Mouse (Mus musculus): ENCODE results near the gene Adam8. TPM values are rescaled to one million over a fixed set of nuclear protein-coding genes. Genes with fewer than 3 reads are reported as not detected.
A peak's percentile ranks its signal among the peaks of the same experiment; 100 is the strongest.

The Adam8 gene
- polyA plus RNA-seq, 1 experiment from 2014 or later, result 1.4 TPM

GRCm38 (mm10) chr7:140007781-140008180 is 15.4 kb upstream of the Adam8 start:
- no peak overlapping the region for H3K9ac ChIP-seq (ENCODE audit: low read depth, low read length)
- peaks cover 31% of the 10 kb centered on the region for H3K36me3 ChIP-seq (ENCODE audit: control insufficient read depth, insufficient read depth, low read length)
- no peaks in the 10 kb centered on the region for H3K4me1 ChIP-seq (replicated peaks; ENCODE audit: control insufficient read depth, insufficient read depth, low read length)
- ATAC-seq (replicated peaks; ENCODE audit: low FRiP score), result no peak
- DNase-seq (ENCODE audit: low spot score), result no peak
- H3K9me3 ChIP-seq (ENCODE audit: control insufficient read depth, low read length), result no peaks in the 10 kb centered on the region
- H3K27ac ChIP-seq (ENCODE audit: low read depth, low read length), result no peak overlapping the region
- WGBS, result 91% methylated on average over 9 of the region's 9 CpGs
- H3K4me3 ChIP-seq (ENCODE audit: low read depth, low read length), result no peak overlapping the region
- H3K4me2 ChIP-seq, result no peak overlapping the region
- H3K27me3 ChIP-seq (replicated peaks; ENCODE audit: control insufficient read depth, insufficient read depth, low read length), result no peaks in the 10 kb centered on the region

GRCm38 (mm10) chr7:140006861-140007611 is 14.7 kb upstream of the Adam8 start:
- no peak for ATAC-seq (replicated peaks; ENCODE audit: low FRiP score)
- Histone ChIP-seq H3K36me3 (ENCODE audit: control insufficient read depth, insufficient read depth, low read length) (peaks cover 31% of the 10 kb centered on the region), H3K9ac (ENCODE audit: low read depth, low read length) (no peak overlapping the region), H3K27me3 (replicated peaks; ENCODE audit: control insufficient read depth, insufficient read depth, low read length) (no peaks in the 10 kb centered on the region), H3K4me3 (ENCODE audit: low read depth, low read length) (no peak overlapping the region), H3K4me1 (replicated peaks; ENCODE audit: control insufficient read depth, insufficient read depth, low read length) (no peaks in the 10 kb centered on the region), H3K4me2 (no peak overlapping the region), H3K9me3 (ENCODE audit: control insufficient read depth, low read length) (no peaks in the 10 kb centered on the region), H3K27ac (ENCODE audit: low read depth, low read length) (no peak overlapping the region)
- no peak for DNase-seq (ENCODE audit: low spot score)
- 88% methylated on average over 9 of the region's 9 CpGs for WGBS

- H3K27me3 ChIP-seq (replicated peaks; ENCODE audit: control insufficient read depth, insufficient read depth, low read length), result no peaks in the 10 kb centered on the region
- no peaks in the 10 kb centered on the region for H3K9me3 ChIP-seq (ENCODE audit: control insufficient read depth, low read length)
- no peak for ATAC-seq (replicated peaks; ENCODE audit: low FRiP score)
- H3K4me3 ChIP-seq (ENCODE audit: low read depth, low read length), result no peak overlapping the region
- H3K27ac ChIP-seq (ENCODE audit: low read depth, low read length), result no peak overlapping the region
- no peaks in the 10 kb centered on the region for H3K4me1 ChIP-seq (replicated peaks; ENCODE audit: control insufficient read depth, insufficient read depth, low read length)
- WGBS, result 90% methylated on average over 8 of the region's 8 CpGs
- H3K4me2 ChIP-seq, result no peak overlapping the region
- no peak for DNase-seq (ENCODE audit: low spot score)
- peaks cover 38% of the 10 kb centered on the region for H3K36me3 ChIP-seq (ENCODE audit: control insufficient read depth, insufficient read depth, low read length)
- H3K9ac ChIP-seq (ENCODE audit: low read depth, low read length), result no peak overlapping the region
These were observed 12.3 kb upstream of the Adam8 start for GRCm38 (mm10) chr7:140004666-140005065.

- H3K27ac ChIP-seq (ENCODE audit: low read depth, low read length), result no peak overlapping the region
- no peaks in the 10 kb centered on the region for H3K9me3 ChIP-seq (ENCODE audit: control insufficient read depth, low read length)
- no peaks in the 10 kb centered on the region for H3K4me1 ChIP-seq (replicated peaks; ENCODE audit: control insufficient read depth, insufficient read depth, low read length)
- H3K4me2 ChIP-seq, result no peak overlapping the region
- no peak overlapping the region for H3K4me3 ChIP-seq (ENCODE audit: low read depth, low read length)
- H3K9ac ChIP-seq (ENCODE audit: low read depth, low read length), result no peak overlapping the region
- ATAC-seq (replicated peaks; ENCODE audit: low FRiP score) (no peak), DNase-seq (ENCODE audit: low spot score) (no peak)
- no peaks in the 10 kb centered on the region for H3K27me3 ChIP-seq (replicated peaks; ENCODE audit: control insufficient read depth, insufficient read depth, low read length)
- WGBS, result 85% methylated on average over 12 of the region's 12 CpGs
- peaks cover 46% of the 10 kb centered on the region for H3K36me3 ChIP-seq (ENCODE audit: control insufficient read depth, insufficient read depth, low read length)
These were observed 8.9 kb upstream of the Adam8 start for GRCm38 (mm10) chr7:140001086-140001740.

GRCm38 (mm10) chr7:139998691-139999350 is 6.5 kb upstream of the Adam8 start:
- Histone ChIP-seq H3K36me3 (ENCODE audit: control insufficient read depth, insufficient read depth, low read length) (peaks cover 27% of the 10 kb centered on the region), H3K4me2 (no peak overlapping the region), H3K27ac (ENCODE audit: low read depth, low read length) (no peak overlapping the region), H3K9ac (ENCODE audit: low read depth, low read length) (no peak overlapping the region), H3K4me3 (ENCODE audit: low read depth, low read length) (no peak overlapping the region), H3K27me3 (replicated peaks; ENCODE audit: control insufficient read depth, insufficient read depth, low read length) (no peaks in the 10 kb centered on the region), H3K9me3 (ENCODE audit: control insufficient read depth, low read length) (no peaks in the 10 kb centered on the region), H3K4me1 (replicated peaks; ENCODE audit: control insufficient read depth, insufficient read depth, low read length) (no peaks in the 10 kb centered on the region)
- no peak for ATAC-seq (replicated peaks; ENCODE audit: low FRiP score)
- no peak for DNase-seq (ENCODE audit: low spot score)
- WGBS, result 95% methylated on average over 13 of the region's 13 CpGs

GRCm38 (mm10) chr7:139994676-139995075 is 2.3 kb upstream of the Adam8 start:
- Histone ChIP-seq H3K9me3 (ENCODE audit: control insufficient read depth, low read length) (no peaks in the 10 kb centered on the region), H3K36me3 (ENCODE audit: control insufficient read depth, insufficient read depth, low read length) (peaks cover 10% of the 10 kb centered on the region; the same call in 1 of the 2 replicates), H3K27ac (ENCODE audit: low read depth, low read length) (no peak overlapping the region), H3K27me3 (replicated peaks; ENCODE audit: control insufficient read depth, insufficient read depth, low read length) (no peaks in the 10 kb centered on the region), H3K9ac (ENCODE audit: low read depth, low read length) (no peak overlapping the region), H3K4me1 (replicated peaks; ENCODE audit: control insufficient read depth, insufficient read depth, low read length) (no peaks in the 10 kb centered on the region), H3K4me2 (no peak overlapping the region), H3K4me3 (ENCODE audit: low read depth, low read length) (no peak overlapping the region)
- 37% methylated on average over 3 of the region's 3 CpGs for WGBS
- DNase-seq (ENCODE audit: low spot score) (peak; percentile 41), ATAC-seq (replicated peaks; ENCODE audit: low FRiP score) (no peak)

GRCm38 (mm10) chr7:139994202-139994601 is 1.8 kb upstream of the Adam8 start:
- Histone ChIP-seq H3K4me3 (ENCODE audit: low read depth, low read length) (no peak overlapping the region), H3K4me2 (no peak overlapping the region), H3K36me3 (ENCODE audit: control insufficient read depth, insufficient read depth, low read length) (peaks cover 10% of the 10 kb centered on the region; the same call in 1 of the 2 replicates), H3K9me3 (ENCODE audit: control insufficient read depth, low read length) (no peaks in the 10 kb centered on the region), H3K27me3 (replicated peaks; ENCODE audit: control insufficient read depth, insufficient read depth, low read length) (no peaks in the 10 kb centered on the region), H3K27ac (ENCODE audit: low read depth, low read length) (no peak overlapping the region), H3K9ac (ENCODE audit: low read depth, low read length) (no peak overlapping the region), H3K4me1 (replicated peaks; ENCODE audit: control insufficient read depth, insufficient read depth, low read length) (no peaks in the 10 kb centered on the region)
- DNase-seq (ENCODE audit: low spot score), result no peak
- 77% methylated on average over 4 of the region's 4 CpGs for WGBS
- ATAC-seq (replicated peaks; ENCODE audit: low FRiP score), result no peak

- no peak overlapping the region for H3K4me2 ChIP-seq
- H3K4me3 ChIP-seq (ENCODE audit: low read depth, low read length), result no peak overlapping the region
- H3K27me3 ChIP-seq (replicated peaks; ENCODE audit: control insufficient read depth, insufficient read depth, low read length), result no peaks in the 10 kb centered on the region
- no peak for ATAC-seq (replicated peaks; ENCODE audit: low FRiP score)
- WGBS, result 86% methylated on average over 6 of the region's 6 CpGs
- DNase-seq (ENCODE audit: low spot score), result no peak
- H3K9ac ChIP-seq (ENCODE audit: low read depth, low read length), result no peak overlapping the region
- no peaks in the 10 kb centered on the region for H3K9me3 ChIP-seq (ENCODE audit: control insufficient read depth, low read length)
- no peaks in the 10 kb centered on the region for H3K4me1 ChIP-seq (replicated peaks; ENCODE audit: control insufficient read depth, insufficient read depth, low read length)
- peaks cover 4% of the 10 kb centered on the region; the same call in 1 of the 2 replicates for H3K36me3 ChIP-seq (ENCODE audit: control insufficient read depth, insufficient read depth, low read length)
- no peak overlapping the region for H3K27ac ChIP-seq (ENCODE audit: low read depth, low read length)
These were observed 1.2 kb upstream of the Adam8 start for GRCm38 (mm10) chr7:139993532-139993931.

Measured in liver, embryonic 11.5 days (tissue).